Comparison of ENCODE assay signal across 14 mouse cellular contexts in genomic region chr7:96215894-96216509, GRCm38 (mm10).
"Had no signal": no experiment of that assay in that cellular context is flagged by ENCODE, and none has a peak within 500 bp of the region (broad histone marks: within the 10 kb centered on the region; RNA-seq: fewer than 3 reads in every experiment).

No protein-coding gene starts in this region.

- H3K27me3 ChIP-seq: midbrain, embryonic 15.5 days; stomach, embryonic 15.5 days had no signal

- ATAC-seq: liver, postnatal 0 days; midbrain, embryonic 15.5 days had no signal

- H3K4me3 ChIP-seq: megakaryocyte, embryonic 14.5 days; midbrain, embryonic 12.5 days; midbrain, embryonic 15.5 days; neural tube, embryonic 12.5 days; stomach, embryonic 15.5 days had no signal

- H3K4me2 ChIP-seq: midbrain, embryonic 12.5 days; neural tube, embryonic 12.5 days; stomach, embryonic 15.5 days had no signal

- H3K27ac ChIP-seq: macrophage; midbrain, embryonic 12.5 days; midbrain, embryonic 15.5 days; neural tube, embryonic 12.5 days; stomach, embryonic 15.5 days; stomach, postnatal 0 days had no signal

- H3K9me3 ChIP-seq: megakaryocyte, embryonic 14.5 days; midbrain, embryonic 12.5 days; midbrain, embryonic 15.5 days; neural tube, embryonic 12.5 days; stomach, embryonic 15.5 days had no signal

- H3K9ac ChIP-seq: liver, postnatal 0 days; midbrain, embryonic 12.5 days; midbrain, embryonic 15.5 days; neural tube, embryonic 12.5 days; stomach, embryonic 15.5 days had no signal

- DNase-seq: liver, postnatal 0 days; lung, adult 2 months; lung, postnatal 10 days; right cerebral cortex, postnatal 14 days; thymus, adult 2 months; thymus, postnatal 25 days; thymus, postnatal 4 days had no signal

- H3K36me3 ChIP-seq: midbrain, embryonic 12.5 days; midbrain, embryonic 15.5 days; neural tube, embryonic 12.5 days; stomach, embryonic 15.5 days had no signal
